Mouse (Mus musculus) thymus, adult 2 months (tissue): Measurements from ENCODE around the gene Igsf21. TPM values are rescaled to one million over a fixed set of nuclear protein-coding genes. Genes with fewer than 3 reads are reported as not detected.

Source experiments
- DNase-seq: peaks from one replicate; pipeline ENCODE4 v3.0.0; 2021
- H3K27ac ChIP-seq: fragments of 200-500 bp; 2 replicates; pipeline ENCODE4 v1.5.1; 2012; ENCODE audit warnings: low read length, control low read depth; ENCODE audit not compliant: control insufficient read depth, insufficient read depth
- H3K27me3 ChIP-seq: fragments of 200-500 bp; 2 replicates; pipeline ENCODE4 v1.6.1; 2012; ENCODE audit warnings: mild to moderate bottlenecking, low read length, moderate library complexity, mixed read lengths; ENCODE audit not compliant: control insufficient read depth, insufficient read depth
- H3K36me3 ChIP-seq: fragments of 200-500 bp; 2 replicates; pipeline ENCODE4 v1.6.1; 2012; ENCODE audit warnings: mild to moderate bottlenecking, low read length, moderate library complexity; ENCODE audit not compliant: control insufficient read depth, insufficient read depth
- H3K4me1 ChIP-seq: fragments of 200-500 bp; replicated peaks from 2 replicates; pipeline ENCODE4 v1.6.1; 2012; ENCODE audit warnings: low read length; ENCODE audit not compliant: control insufficient read depth, insufficient read depth
- H3K4me3 ChIP-seq: fragments of 200-500 bp; 2 replicates; pipeline ENCODE4 v1.5.1; 2012; ENCODE audit warnings: mild to moderate bottlenecking, low read length, control low read depth, moderate library complexity; ENCODE audit not compliant: control insufficient read depth, insufficient read depth
- CTCF ChIP-seq: fragments of 200-500 bp; IDR thresholded peaks from 2 replicates; pipeline ENCODE4 v1.5.1; 2012; ENCODE audit warnings: mild to moderate bottlenecking, control low read depth, low read length, moderate library complexity, borderline replicate concordance; ENCODE audit not compliant: control insufficient read depth, poor library complexity, insufficient read depth; ENCODE audit errors: extremely low read depth
- POLR2A ChIP-seq: fragments of 200-500 bp; IDR thresholded peaks from 2 replicates; pipeline ENCODE4 v1.6.1; 2012; ENCODE audit warnings: mild to moderate bottlenecking, low read length, control low read depth, moderate library complexity; ENCODE audit not compliant: control insufficient read depth, poor library complexity, insufficient read depth; ENCODE audit errors: extremely low read depth
- WGBS: fragments of 180-500 bp; shearing (Covaris S2); methylation state at CpG from one replicate; pipeline ENCODE4 v1.1.7; 2018; 5-methylcytosine and 5-hydroxymethylcytosine counted together
- polyA plus RNA-seq: library from polyadenylated mRNA; depleted of rRNA; stranded (reverse); fragments of >200 nt; gene quantifications from 2 replicates; pipeline ENCODE4 v1.2.3, GENCODE M21; 2012

Gene Igsf21
- polyA plus RNA-seq, 1 experiment: 1.0 TPM

DNA sequence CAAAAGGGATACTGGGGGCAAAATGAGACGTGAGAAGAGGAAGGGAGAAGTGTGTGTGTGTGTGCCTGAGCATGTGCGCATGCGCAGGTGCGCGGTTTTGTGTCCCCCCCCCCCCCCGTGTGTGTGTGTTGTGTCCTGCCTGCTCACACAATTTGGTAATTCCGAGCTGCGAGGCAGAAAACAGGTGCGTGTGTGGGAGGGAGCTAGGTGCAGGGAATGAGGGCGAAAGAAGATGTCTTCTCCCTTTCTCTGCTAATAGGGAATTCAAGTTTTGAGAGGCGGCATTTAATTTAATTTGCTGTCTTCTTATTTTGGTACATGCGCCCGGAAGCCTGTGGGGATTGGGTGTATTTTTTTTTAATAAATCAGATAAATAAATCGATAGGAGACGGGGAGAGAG, 211.4 kb downstream of the Igsf21 start:
- 68% methylated on average over 15 of the region's 15 CpGs for WGBS
- H3K27ac ChIP-seq: no peak overlapping the region
- no peak for TF ChIP-seq CTCF
- no peak for TF ChIP-seq POLR2A
- H3K4me3 ChIP-seq: no peak overlapping the region
- H3K27me3 ChIP-seq: peaks cover 2% of the 10 kb centered on the region; the same call in 1 of the 2 replicates
- no peaks in the 10 kb centered on the region for H3K4me1 ChIP-seq
- DNase-seq: no peak
- no peaks in the 10 kb centered on the region for H3K36me3 ChIP-seq

GRCm38 (mm10) chr4:140033394-140033793, 213.2 kb downstream of the Igsf21 start:
- 37% methylated on average over 7 of the region's 7 CpGs for WGBS
- TF ChIP-seq POLR2A: no peak
- peak; percentile 78; the same call in 1 of the 2 replicates for TF ChIP-seq CTCF
- Histone ChIP-seq H3K27ac (no peak overlapping the region), H3K27me3 (no peaks in the 10 kb centered on the region; the same call in 1 of the 2 replicates), H3K4me3 (no peak overlapping the region), H3K4me1 (no peaks in the 10 kb centered on the region), H3K36me3 (no peaks in the 10 kb centered on the region)
- DNase-seq: peak; percentile 37

GRCm38 (mm10) chr4:140030415-140030814, 216.2 kb downstream of the Igsf21 start:
- no peak for DNase-seq
- TF ChIP-seq CTCF (no peak), POLR2A (no peak)
- H3K4me3 ChIP-seq: no peak overlapping the region
- 46% methylated on average over 6 of the region's 6 CpGs for WGBS
- no peak overlapping the region for H3K27ac ChIP-seq
- H3K4me1 ChIP-seq: no peaks in the 10 kb centered on the region
- no peaks in the 10 kb centered on the region; the same call in 1 of the 2 replicates for H3K27me3 ChIP-seq
- no peaks in the 10 kb centered on the region for H3K36me3 ChIP-seq

- Histone ChIP-seq H3K4me1 (no peaks in the 10 kb centered on the region), H3K27me3 (no peaks in the 10 kb centered on the region; the same call in 1 of the 2 replicates), H3K4me3 (no peak overlapping the region), H3K27ac (no peak overlapping the region), H3K36me3 (no peaks in the 10 kb centered on the region)
- DNase-seq: no peak
- TF ChIP-seq POLR2A (no peak), CTCF (no peak)
- 59% methylated on average over 5 of the region's 5 CpGs for WGBS
Observed at GRCm38 (mm10) chr4:140030040-140030386, 216.6 kb downstream of the Igsf21 start.

GRCm38 (mm10) chr4:140029324-140030039, 217.1 kb downstream of the Igsf21 start:
- no peak overlapping the region for H3K4me3 ChIP-seq
- no peaks in the 10 kb centered on the region; the same call in 1 of the 2 replicates for H3K27me3 ChIP-seq
- DNase-seq: no peak
- 58% methylated on average over 9 of the region's 9 CpGs for WGBS
- H3K36me3 ChIP-seq: no peaks in the 10 kb centered on the region
- H3K27ac ChIP-seq: no peak overlapping the region
- no peaks in the 10 kb centered on the region for H3K4me1 ChIP-seq
- TF ChIP-seq CTCF (no peak), POLR2A (no peak)

- Histone ChIP-seq H3K4me3 (no peak overlapping the region), H3K36me3 (no peaks in the 10 kb centered on the region), H3K27ac (no peak overlapping the region), H3K4me1 (no peaks in the 10 kb centered on the region), H3K27me3 (no peaks in the 10 kb centered on the region)
- WGBS: 62% methylated on average over 6 of the region's 6 CpGs
- DNase-seq: no peak
- no peak for TF ChIP-seq POLR2A
- no peak for TF ChIP-seq CTCF
Observed at GRCm38 (mm10) chr4:140023833-140024232, 222.8 kb downstream of the Igsf21 start.
